Mouse (Mus musculus): ENCODE measurements around the gene Ces1g.

DNA sequence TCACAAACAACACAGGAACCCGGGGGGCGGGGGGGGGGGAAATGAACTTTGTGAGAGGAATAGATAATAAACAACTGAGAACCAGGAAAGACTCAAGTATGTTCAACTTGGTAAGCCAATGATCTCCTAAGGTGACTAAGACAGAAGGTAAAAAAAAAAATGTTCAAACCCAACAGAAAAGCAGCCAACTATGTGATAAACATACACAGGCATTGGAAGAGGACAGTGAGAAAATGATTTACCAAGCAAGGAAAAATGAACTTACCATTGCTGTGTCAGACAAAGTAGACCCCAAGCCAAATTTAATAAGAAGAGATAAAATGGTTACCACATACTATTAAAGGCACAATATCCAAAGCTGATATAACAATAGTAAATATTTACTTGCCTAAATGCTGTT lies 2.4 kb upstream of the Ces1g start:
- no peak for TF ChIP-seq ZC3H11A (IDR thresholded peaks at IDR 0.05; ENCODE audit: borderline replicate concordance, low read depth, low read length)
- TF ChIP-seq MAFK (IDR thresholded peaks at IDR 0.05; ENCODE audit: insufficient read depth, low read depth, low read length) = no peak
